Mouse (Mus musculus): ENCODE results near the gene Olfr641.

DNA sequence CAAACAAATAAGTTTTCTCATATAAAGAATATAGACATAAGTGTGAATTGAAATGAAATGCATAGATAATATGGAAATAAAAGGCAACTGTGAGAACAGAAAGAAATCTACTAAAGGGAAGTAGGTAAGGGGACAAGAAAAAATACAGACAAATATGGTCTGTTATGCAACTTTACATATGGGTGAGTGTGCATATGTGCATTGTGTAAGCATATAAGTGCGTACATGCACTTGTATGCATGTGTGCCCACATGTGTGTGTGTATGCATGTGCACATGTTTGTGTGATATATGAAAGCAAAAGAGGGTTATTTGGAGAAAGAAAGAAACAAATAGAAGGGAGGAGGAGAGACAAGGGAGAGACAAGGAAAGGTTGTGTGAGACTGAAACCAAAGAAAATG, 16.3 kb upstream of the Olfr641 start:
- no peak for TF ChIP-seq POLR2A (IDR thresholded peaks at IDR 0.05; ENCODE audit: extremely low read depth, insufficient read depth, low read length)
- no peak for TF ChIP-seq CTCF (IDR thresholded peaks at IDR 0.05; ENCODE audit: low read depth, low read length)
